Mouse (Mus musculus): ENCODE results near the gene Epb41l4b. TPM values are rescaled to one million over a fixed set of nuclear protein-coding genes. Genes with fewer than 3 reads are reported as not detected.

Gene Epb41l4b
- polyA plus RNA-seq, 1 experiment, result 3.8 TPM

DNA sequence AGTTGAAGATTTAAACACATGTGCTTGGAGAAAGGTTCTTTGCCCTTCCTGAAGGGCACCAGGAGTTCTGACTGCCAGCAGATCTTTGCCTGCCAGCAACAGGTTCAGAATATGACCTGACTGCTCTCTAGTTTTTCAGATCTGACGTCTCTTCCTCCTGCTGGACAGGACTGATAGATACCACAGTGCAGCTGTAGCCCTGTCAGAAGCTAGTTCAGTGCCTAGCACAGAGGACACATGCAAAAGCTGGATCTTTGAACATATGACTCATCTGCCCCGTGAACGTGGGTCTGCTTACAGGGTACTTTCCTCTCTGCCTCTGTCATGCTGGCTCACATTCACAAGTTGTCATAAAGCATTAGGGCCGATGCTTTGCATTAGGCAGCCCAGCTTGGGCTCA is 199.0 kb downstream of the Epb41l4b start:
- Histone ChIP-seq H3K36me3 (ENCODE audit: control insufficient read depth, insufficient read depth, low read length) (no peaks in the 10 kb centered on the region), H3K4me3 (ENCODE audit: control insufficient read depth, low read depth, low read length) (no peak overlapping the region), H3K27me3 (ENCODE audit: control insufficient read depth, insufficient read depth, low read length) (no peaks in the 10 kb centered on the region), H3K27ac (ENCODE audit: control insufficient read depth, insufficient read depth, low read depth, low read length) (no peak overlapping the region), H3K4me1 (ENCODE audit: control insufficient read depth, insufficient read depth, low read length) (peaks cover 6% of the 10 kb centered on the region)
- TF ChIP-seq POLR2A (IDR thresholded peaks at IDR 0.05; ENCODE audit: control insufficient read depth, low read depth, low read length) (no peak), CTCF (IDR thresholded peaks at IDR 0.05; ENCODE audit: control insufficient read depth, insufficient read depth, insufficient replicate concordance, low read depth, low read length) (no peak)

DNA sequence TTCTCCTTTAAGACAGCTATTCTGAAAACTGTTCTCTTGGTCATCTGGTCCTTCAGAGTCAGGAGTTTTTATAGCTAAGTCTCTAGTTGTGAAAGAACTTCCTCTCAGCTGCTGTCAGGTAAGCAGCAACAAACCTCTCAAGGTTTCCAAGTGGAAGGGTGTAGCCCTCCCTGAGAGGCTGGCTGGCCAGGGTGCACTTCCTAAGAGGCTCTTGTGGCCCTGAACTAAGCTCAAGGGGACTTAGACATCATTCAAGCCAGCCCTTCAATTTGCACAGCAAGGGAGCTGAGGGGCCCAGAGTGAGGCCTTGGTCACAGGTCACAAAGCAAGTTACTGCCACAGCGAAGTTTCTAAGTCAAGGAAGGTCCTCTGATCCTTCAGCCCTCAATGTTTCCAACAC is 200.0 kb downstream of the Epb41l4b start:
- TF ChIP-seq POLR2A (IDR thresholded peaks at IDR 0.05; ENCODE audit: control insufficient read depth, low read depth, low read length) (no peak), CTCF (IDR thresholded peaks at IDR 0.05; ENCODE audit: control insufficient read depth, insufficient read depth, insufficient replicate concordance, low read depth, low read length) (no peak)
- no peak overlapping the region for H3K27ac ChIP-seq (ENCODE audit: control insufficient read depth, insufficient read depth, low read depth, low read length)
- H3K27me3 ChIP-seq (ENCODE audit: control insufficient read depth, insufficient read depth, low read length), result no peaks in the 10 kb centered on the region
- no peak overlapping the region for H3K4me3 ChIP-seq (ENCODE audit: control insufficient read depth, low read depth, low read length)
- H3K4me1 ChIP-seq (ENCODE audit: control insufficient read depth, insufficient read depth, low read length), result peaks cover 6% of the 10 kb centered on the region
- no peaks in the 10 kb centered on the region for H3K36me3 ChIP-seq (ENCODE audit: control insufficient read depth, insufficient read depth, low read length)

DNA sequence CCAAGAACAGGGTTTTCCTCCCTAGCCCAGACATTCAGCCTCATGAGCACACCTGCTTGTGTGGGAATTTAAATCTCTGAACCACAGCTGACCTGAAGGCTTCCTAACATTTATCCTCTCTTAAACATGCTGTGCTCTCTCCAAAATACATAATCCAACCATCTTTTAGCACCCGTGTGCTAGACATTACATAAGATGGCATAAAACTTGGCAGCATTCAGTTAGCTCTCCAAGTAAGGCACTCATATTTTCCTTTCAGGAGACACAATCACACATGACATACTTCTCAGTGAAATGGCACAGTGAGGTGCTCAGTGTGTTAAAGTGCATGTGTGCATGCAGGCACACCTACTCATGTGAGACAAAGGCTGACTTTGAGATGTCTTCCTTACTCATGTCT is 200.7 kb downstream of the Epb41l4b start:
- no peak overlapping the region for H3K27ac ChIP-seq (ENCODE audit: control insufficient read depth, insufficient read depth, low read depth, low read length)
- peaks cover 6% of the 10 kb centered on the region for H3K4me1 ChIP-seq (ENCODE audit: control insufficient read depth, insufficient read depth, low read length)
- no peaks in the 10 kb centered on the region for H3K36me3 ChIP-seq (ENCODE audit: control insufficient read depth, insufficient read depth, low read length)
- no peaks in the 10 kb centered on the region for H3K27me3 ChIP-seq (ENCODE audit: control insufficient read depth, insufficient read depth, low read length)
- no peak overlapping the region for H3K4me3 ChIP-seq (ENCODE audit: control insufficient read depth, low read depth, low read length)
- TF ChIP-seq CTCF (IDR thresholded peaks at IDR 0.05; ENCODE audit: control insufficient read depth, insufficient read depth, insufficient replicate concordance, low read depth, low read length) (no peak), POLR2A (IDR thresholded peaks at IDR 0.05; ENCODE audit: control insufficient read depth, low read depth, low read length) (no peak)

Other genes with a start within 250 kb of the Epb41l4b start
- gene Tmem245, start 196.0 kb downstream of the Epb41l4b start, polyA plus RNA-seq (2012; rRNA removed), result 3.1 and 3.9 TPM in 2 replicates
- gene Frrs1l, start 153.0 kb downstream of the Epb41l4b start, polyA plus RNA-seq (2012; rRNA removed), result 0.51 and 0.58 TPM in 2 replicates
- gene Ptpn3, start 158.4 kb upstream of the Epb41l4b start, polyA plus RNA-seq (2012; rRNA removed), result 0.42 and 1.4 TPM in 2 replicates

All from testis, adult 2 months (tissue).